Mouse (Mus musculus) frontal cortex, postnatal 36 days (tissue): ENCODE measurements at regions not wholly inside any gene's neighbourhood (a gene's known extent, or its start where the extent isn't known, plus 50 kb on each side); places are given as distances from the start of the nearest gene placed in this dataset.
A peak's percentile ranks its signal among the peaks of the same experiment; 100 is the strongest.

ENCODE experiments used
- DNase-seq, 2 experiments: peaks; one replicate each; pipeline ENCODE4 v3.0.0; 2022; ENCODE audit warnings: low spot score in 2 of 2

GRCm38 (mm10) chr14:105632335-105632734 is 264.3 kb downstream of the Spry2 start:
- peak; percentile 31 to 33 for DNase-seq

DNA sequence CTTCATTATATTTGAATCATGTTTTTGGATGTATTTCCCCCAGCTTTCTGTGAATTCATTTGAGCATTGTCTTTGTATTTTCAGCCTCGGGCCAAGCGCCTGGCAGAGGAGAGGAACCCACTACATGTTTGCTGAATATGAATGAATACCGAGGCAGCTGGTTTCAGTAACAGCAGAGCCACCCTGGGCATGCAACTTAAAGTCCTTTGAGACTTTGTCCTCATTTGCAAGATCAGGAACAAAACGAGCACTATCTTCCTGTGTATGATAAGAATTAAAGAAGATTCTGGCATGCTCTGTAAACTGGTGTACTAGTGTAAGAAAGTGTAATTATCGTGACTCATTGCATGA is 265.0 kb downstream of the Spry2 start:
- peak; percentile 29 to 58 for DNase-seq

GRCm38 (mm10) chr14:105630867-105631680 is 265.5 kb downstream of the Spry2 start:
- DNase-seq = peak; percentile 67 to 89

- peak; percentile 30 to 38 for DNase-seq
Observed at GRCm38 (mm10) chr14:105630444-105630843, 266.2 kb downstream of the Spry2 start.

- DNase-seq = peak in 1 of 2 experiments; percentile 20
Observed at GRCm38 (mm10) chr14:105628673-105629072, 267.9 kb downstream of the Spry2 start.

DNA sequence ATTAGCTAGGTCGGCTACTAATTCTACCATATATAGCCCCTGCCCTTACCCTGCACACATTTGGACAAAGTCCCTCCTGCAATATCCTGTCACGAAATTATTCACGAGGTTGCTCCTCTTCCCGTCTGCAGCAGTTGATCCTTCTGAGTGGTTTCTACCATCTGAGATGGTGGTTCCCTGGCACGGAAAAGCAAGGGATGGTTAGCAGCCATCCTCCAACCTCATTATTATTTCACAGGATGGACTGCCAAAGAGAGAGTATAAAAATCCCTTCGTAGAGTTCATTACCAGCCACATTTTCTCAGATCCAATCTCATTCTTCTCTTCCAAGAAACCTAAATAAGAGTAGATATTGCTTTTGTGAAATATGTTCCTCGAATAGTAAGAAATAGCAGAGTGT is 272.2 kb downstream of the Spry2 start:
- DNase-seq = no peak

DNA sequence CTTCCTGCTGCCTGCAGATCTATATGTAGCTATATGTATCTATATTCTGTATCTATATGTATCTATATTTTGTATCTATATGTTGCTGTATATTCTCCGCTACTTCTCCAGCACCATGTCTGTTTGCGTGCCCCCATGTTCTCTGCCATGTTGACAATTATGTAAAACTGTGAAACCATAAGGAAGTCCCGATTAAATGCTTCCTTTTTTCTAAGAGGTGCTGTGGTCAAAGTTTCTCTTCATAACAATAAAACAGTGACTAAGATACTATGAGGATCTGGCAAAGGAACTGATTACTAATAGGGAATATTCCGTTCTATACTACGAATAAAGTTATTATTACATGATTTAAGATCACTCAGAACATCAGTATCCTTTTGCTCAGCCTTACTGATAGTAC is 274.5 kb downstream of the Spry2 start:
- no peak for DNase-seq

DNA sequence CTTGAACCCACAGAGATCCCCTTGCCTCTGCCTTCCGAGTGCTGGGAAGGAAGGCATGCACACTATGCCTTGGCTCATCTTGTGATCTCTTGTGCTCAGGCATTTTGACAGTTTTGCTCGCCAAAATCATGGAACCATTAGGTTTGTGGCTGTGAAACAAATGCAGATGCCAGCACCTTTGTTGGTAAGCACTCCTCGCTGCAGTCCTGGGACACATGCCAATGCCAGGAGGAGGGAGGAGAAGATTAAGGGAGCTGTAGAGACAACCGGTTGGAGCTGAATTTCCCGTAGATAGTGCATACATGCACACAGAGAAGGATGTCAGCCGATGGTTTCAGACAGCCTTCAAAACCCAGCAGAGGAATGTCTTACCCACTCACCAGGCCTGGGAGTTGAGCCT is 275.5 kb downstream of the Spry2 start:
- no peak for DNase-seq

- DNase-seq = no peak
Observed at GRCm38 (mm10) chr14:105619449-105619848, 277.2 kb downstream of the Spry2 start.

- DNase-seq = no peak
Observed at GRCm38 (mm10) chr14:105615766-105616165, 280.9 kb downstream of the Spry2 start.

- no peak for DNase-seq
Observed at GRCm38 (mm10) chr14:105612794-105613193, 283.8 kb downstream of the Spry2 start.

DNA sequence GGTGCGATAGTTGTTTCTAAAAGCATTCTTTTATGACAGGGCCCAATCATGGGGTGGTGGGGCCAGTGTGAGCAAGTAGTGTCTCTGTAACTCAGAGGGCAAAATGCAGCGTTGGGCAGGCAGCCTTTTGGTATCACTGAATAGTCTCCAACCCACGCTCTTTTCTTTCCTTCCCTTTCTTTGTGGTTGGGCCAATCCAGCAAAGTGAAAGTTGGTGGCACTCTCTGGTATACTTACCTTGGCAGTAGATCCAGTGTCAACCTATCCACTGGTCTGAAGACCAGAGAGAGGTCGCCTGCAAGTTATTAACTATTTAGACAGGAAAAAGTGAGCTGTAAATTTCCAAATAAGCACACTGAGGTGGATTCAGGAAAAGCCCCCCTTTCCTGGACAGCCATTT is 287.8 kb downstream of the Spry2 start:
- DNase-seq = no peak

DNA sequence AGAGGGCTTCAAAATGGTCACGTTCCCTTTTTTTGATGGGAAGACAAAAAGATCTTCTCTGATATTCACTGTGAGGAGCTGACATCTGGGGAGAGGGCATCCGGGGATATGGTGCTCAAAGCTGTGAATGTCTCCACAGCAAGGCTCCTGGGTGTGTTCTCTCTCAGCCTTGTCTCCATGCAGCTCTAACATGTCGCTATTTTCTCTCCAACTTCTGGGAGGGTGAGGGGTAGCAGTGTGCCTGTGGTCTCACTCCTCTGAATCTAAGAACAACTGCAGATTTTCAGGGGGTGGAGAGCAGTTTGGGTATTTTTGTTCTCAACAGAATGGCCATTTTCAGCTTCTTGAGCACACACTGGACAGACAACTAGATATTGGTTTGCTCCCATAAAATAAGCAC is 290.1 kb downstream of the Spry2 start:
- DNase-seq = no peak

DNA sequence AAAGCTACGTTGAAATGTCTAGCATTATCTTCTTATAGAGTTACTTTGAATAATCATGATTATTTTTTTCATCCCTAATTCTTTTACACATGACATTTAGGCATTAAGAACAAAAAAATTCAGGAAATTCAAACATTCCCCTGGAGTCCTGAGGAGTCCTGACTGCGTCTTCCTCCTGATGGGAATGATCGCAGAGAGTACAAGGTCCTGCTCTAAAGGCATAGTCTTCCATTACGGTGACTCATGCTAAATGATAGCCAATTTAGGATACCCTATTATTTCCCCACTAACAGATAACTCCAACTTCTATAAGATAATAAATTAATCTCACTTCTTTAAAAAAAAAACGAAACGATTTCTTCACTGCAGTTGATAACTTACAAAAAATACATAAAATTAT is 292.2 kb downstream of the Spry2 start:
- no peak for DNase-seq

GRCm38 (mm10) chr14:105603047-105603461 is 293.6 kb downstream of the Spry2 start:
- no peak for DNase-seq

DNA sequence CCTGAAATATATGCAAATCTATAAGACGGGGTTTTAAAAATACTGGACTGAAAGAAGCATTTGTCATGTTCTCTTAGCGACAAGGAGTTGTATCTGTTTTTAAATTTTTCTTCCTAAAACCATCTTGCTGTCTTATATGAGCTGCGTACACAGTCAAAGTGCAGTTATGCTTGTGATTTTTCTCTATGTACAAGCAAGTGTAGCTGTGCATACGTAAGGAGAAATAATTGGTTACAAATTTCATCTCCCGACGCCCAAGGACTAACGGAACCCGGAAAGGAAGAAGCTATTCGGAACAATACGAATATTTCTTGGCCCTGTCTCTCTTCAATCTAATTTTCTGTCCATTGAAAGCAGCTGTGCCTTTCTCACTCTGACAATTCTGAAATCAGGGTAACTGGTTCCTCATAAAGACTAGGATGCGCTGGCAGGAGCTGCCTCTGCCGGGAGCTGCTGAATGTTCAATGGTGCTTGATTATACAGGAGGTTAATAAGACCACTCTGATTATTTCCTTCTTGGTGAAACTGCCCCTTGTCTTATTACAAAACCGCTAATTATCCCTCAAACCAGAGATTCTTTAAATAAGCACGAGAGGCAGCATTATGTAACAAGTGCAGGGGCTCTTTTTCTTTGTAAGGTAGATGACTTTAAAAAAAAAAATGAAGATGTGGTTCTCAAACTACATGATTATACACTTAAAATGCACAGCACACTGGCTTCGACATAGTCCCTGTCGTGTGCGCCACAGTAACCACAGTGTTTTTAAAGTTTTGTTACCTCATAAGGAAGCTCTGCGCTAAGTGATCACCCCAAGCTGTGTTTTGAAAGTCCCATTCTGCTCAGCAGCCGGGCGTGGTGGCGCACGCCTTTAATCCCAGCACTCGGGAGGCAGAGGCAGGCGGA is 296.8 kb downstream of the Spry2 start:
- peak in 1 of 2 experiments; percentile 62 for DNase-seq

DNA sequence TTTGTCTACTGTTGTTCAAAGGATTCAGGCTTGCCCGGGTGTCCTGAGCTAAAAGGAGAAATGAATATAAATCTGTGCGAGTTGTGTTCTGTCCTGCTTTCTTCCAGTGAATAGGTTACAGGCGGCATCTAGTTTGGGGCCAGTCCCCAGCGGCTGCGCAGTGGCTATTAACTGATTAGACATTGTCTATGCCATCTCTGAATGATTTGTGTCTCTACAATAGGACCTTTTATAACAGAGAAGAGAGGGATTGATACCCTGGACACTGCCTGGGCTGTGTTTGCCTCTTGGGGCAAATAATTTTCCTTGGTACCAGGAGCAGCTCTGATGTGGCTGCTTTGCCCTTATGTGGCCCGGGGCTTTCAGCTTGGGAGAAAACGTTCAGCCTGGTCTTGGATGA is 306.9 kb downstream of the Spry2 start:
- DNase-seq = peak; percentile 22 to 42

GRCm38 (mm10) chr14:105589261-105589660 is 307.4 kb downstream of the Spry2 start:
- no peak for DNase-seq

DNA sequence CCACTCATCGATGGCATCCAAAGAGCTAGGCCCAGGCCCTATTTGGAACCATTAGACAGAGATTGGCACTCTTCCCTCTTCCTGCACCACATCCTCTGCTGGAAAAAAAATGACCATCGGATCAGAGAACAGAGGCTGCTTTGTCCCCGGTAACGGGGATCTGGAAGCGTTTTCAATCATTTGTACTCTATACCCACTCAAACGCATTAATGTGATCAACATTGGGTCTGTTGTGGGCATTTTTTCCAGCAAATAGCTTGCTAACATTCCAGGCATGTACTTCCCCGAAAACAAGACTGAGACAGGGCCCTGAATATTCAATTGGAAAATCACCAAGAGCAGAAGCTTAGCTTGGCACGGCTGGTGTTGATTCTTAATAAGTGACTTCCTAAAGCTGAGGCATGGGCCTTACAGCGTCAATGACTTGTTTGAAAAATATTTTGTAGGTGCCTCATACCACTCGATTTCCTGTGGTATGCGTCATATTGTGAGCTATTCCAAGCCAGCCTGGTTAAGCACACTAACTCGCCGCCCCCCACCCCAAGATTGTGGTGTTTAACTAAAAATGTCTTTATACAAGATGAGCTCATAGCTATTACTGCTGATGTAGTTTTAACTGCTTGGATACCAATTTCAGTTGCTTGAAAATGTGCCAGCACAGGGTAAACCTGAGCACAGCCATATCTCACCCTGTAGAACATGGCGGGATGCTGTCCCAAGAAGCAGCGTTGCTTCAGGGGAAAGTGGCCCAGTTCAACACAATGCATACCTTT is 308.0 kb downstream of the Spry2 start:
- peak; percentile 59 to 73 for DNase-seq

GRCm38 (mm10) chr14:105588029-105588390 is 308.6 kb downstream of the Spry2 start:
- no peak for DNase-seq

GRCm38 (mm10) chr14:105584632-105585031 is 312.0 kb downstream of the Spry2 start:
- no peak for DNase-seq

- no peak for DNase-seq
Observed at GRCm38 (mm10) chr14:105583497-105583896, 313.1 kb downstream of the Spry2 start.
